Mouse (Mus musculus) layer of hippocampus, adult 9-11 months (tissue): ENCODE measurements around the gene Gpr62.
A peak's percentile ranks its signal among the peaks of the same experiment; 100 is the strongest.

Experiments
- DNase-seq: peaks from one replicate; pipeline ENCODE4 v3.0.0; 2022

Gene Gpr62

GRCm38 (mm10) chr9:106473753-106474105 lies 8.0 kb upstream of the Gpr62 start:
- DNase-seq, result peak; percentile 17

GRCm38 (mm10) chr9:106473081-106473752 lies 7.5 kb upstream of the Gpr62 start:
- DNase-seq, result peak; percentile 14

- peak; percentile 33 for DNase-seq
Measured at GRCm38 (mm10) chr9:106472321-106472720, 6.6 kb upstream of the Gpr62 start.

GRCm38 (mm10) chr9:106471892-106472291 lies 6.2 kb upstream of the Gpr62 start:
- peak; percentile 51 for DNase-seq

- peak; percentile 17 for DNase-seq
Measured at GRCm38 (mm10) chr9:106470991-106471750, 5.4 kb upstream of the Gpr62 start.

- no peak for DNase-seq
Measured at GRCm38 (mm10) chr9:106469776-106470175, 4.0 kb upstream of the Gpr62 start.

GRCm38 (mm10) chr9:106469317-106469716 lies 3.6 kb upstream of the Gpr62 start:
- no peak for DNase-seq

GRCm38 (mm10) chr9:106467746-106468145 lies 2.0 kb upstream of the Gpr62 start:
- DNase-seq, result no peak

GRCm38 (mm10) chr9:106466721-106467120 lies 983 bp upstream of the Gpr62 start:
- DNase-seq, result no peak

- peak; percentile 81 for DNase-seq
Measured at GRCm38 (mm10) chr9:106464751-106465541, 792 bp downstream of the Gpr62 start.

GRCm38 (mm10) chr9:106463122-106464063 lies 2.3 kb downstream of the Gpr62 start:
- DNase-seq, result no peak

- DNase-seq, result no peak
Measured at GRCm38 (mm10) chr9:106462430-106462800, 3.3 kb downstream of the Gpr62 start.

- no peak for DNase-seq
Measured at GRCm38 (mm10) chr9:106461641-106462429, 3.9 kb downstream of the Gpr62 start.

GRCm38 (mm10) chr9:106461026-106461415 lies 4.7 kb downstream of the Gpr62 start:
- no peak for DNase-seq

- no peak for DNase-seq
Measured at GRCm38 (mm10) chr9:106460401-106461025, 5.2 kb downstream of the Gpr62 start.

GRCm38 (mm10) chr9:106459946-106460345 lies 5.8 kb downstream of the Gpr62 start:
- no peak for DNase-seq

- DNase-seq, result no peak
Measured at GRCm38 (mm10) chr9:106457920-106458319, 7.8 kb downstream of the Gpr62 start.

- DNase-seq, result no peak
Measured at GRCm38 (mm10) chr9:106457163-106457559, 8.6 kb downstream of the Gpr62 start.

- no peak for DNase-seq
Measured at GRCm38 (mm10) chr9:106456325-106457162, 9.2 kb downstream of the Gpr62 start.
